18 mouse cellular contexts compared by ENCODE assay signal in genomic region chr1:36457388-36458014, GRCm38 (mm10). TPM values are rescaled to one million over a fixed set of nuclear protein-coding genes. Genes with fewer than 3 reads are reported as not detected.
A peak's percentile ranks its signal among the peaks of the same experiment; 100 is the strongest.
DNase-seq lines count a peak whose midpoint lies in the region; ATAC-seq and TF ChIP-seq lines count a peak whose summit lies in the region.
"Had no signal": no experiment of that assay in that cellular context is flagged by ENCODE, and none has a peak within 500 bp of the region (broad histone marks: within the 10 kb centered on the region; RNA-seq: fewer than 3 reads in every experiment).

No protein-coding gene starts in this region.

- peaks cover 6% of the 10 kb centered on the region; the same call in 1 of the 2 replicates for H3K4me1 ChIP-seq in heart, embryonic 12.5 days (replicated peaks)
- no peaks in the 10 kb centered on the region for H3K4me1 ChIP-seq in heart, embryonic 11.5 days (ENCODE audit: control insufficient read depth, insufficient read depth, low read length)
- peaks cover 6% of the 10 kb centered on the region; the same call in 1 of the 2 replicates for H3K4me1 ChIP-seq in lung, embryonic 15.5 days
- no peaks in the 10 kb centered on the region for H3K4me1 ChIP-seq in midbrain, postnatal 0 days (ENCODE audit: insufficient read depth, low read length)
- H3K4me1 ChIP-seq: embryonic facial prominence, embryonic 12.5 days; forebrain, embryonic 13.5 days; hindbrain, embryonic 15.5 days had no signal

- 17% methylated on average over 7 of the region's 7 CpGs for WGBS in heart, embryonic 12.5 days
- WGBS in heart, embryonic 11.5 days (ENCODE audit: insufficient replicate concordance): 21% methylated on average over 7 of the region's 7 CpGs
- 13% methylated on average over 7 of the region's 7 CpGs for WGBS in lung, embryonic 15.5 days
- WGBS in midbrain, postnatal 0 days: 39% methylated on average over 7 of the region's 7 CpGs

- H3K4me2 ChIP-seq in heart, embryonic 12.5 days: no peak overlapping the region
- H3K4me2 ChIP-seq in heart, embryonic 11.5 days: no peak overlapping the region
- no peak overlapping the region for H3K4me2 ChIP-seq in lung, embryonic 15.5 days
- H3K4me2 ChIP-seq in midbrain, postnatal 0 days (ENCODE audit: low read depth, low read length, poor library complexity, severe bottlenecking): no peak overlapping the region
- H3K4me2 ChIP-seq: embryonic facial prominence, embryonic 12.5 days; forebrain, embryonic 13.5 days; hindbrain, embryonic 15.5 days; liver, embryonic 13.5 days had no signal

- no peak overlapping the region for H3K9ac ChIP-seq in heart, embryonic 12.5 days
- H3K9ac ChIP-seq in heart, embryonic 11.5 days (ENCODE audit: low read depth, low read length): no peak overlapping the region
- H3K9ac ChIP-seq in lung, embryonic 15.5 days: no peak overlapping the region
- H3K9ac ChIP-seq in midbrain, postnatal 0 days (replicated peaks; ENCODE audit: low read length, poor library complexity, severe bottlenecking): no peak overlapping the region; the same call in 1 of the 2 replicates
- H3K9ac ChIP-seq: embryonic facial prominence, embryonic 12.5 days; forebrain, embryonic 13.5 days; hindbrain, embryonic 15.5 days; liver, embryonic 13.5 days had no signal

- no peak for DNase-seq in lung, postnatal 14 days
- DNase-seq in fibroblast of lung, adult 2 months (ENCODE audit: low read depth): peak; percentile 51
- DNase-seq in yolk sac, embryonic 10.5 days (ENCODE audit: low spot score): peak; percentile 10
- no peak for DNase-seq in midbrain, postnatal 0 days (ENCODE audit: low spot score)
- DNase-seq: adrenal gland, adult 2 months; cerebellum, adult 11 months; cerebellum, postnatal 25 days; kidney, adult 18-20 months; liver, embryonic 13.5 days; right cerebral cortex, postnatal 4 days; thymus, adult 18-20 months had no signal

- ATAC-seq in heart, embryonic 12.5 days (ENCODE audit: insufficient number of reproducible peaks, low FRiP score): peak; percentile 39; the same call in 1 of the 2 replicates
- no peak for ATAC-seq in heart, embryonic 11.5 days (replicated peaks; ENCODE audit: insufficient number of reproducible peaks, low FRiP score, low TSS enrichment)
- no peak; the same call in 1 of the 2 replicates for ATAC-seq in lung, embryonic 15.5 days (ENCODE audit: borderline replicate concordance, extremely low read depth, low FRiP score, low TSS enrichment)
- no peak for ATAC-seq in midbrain, postnatal 0 days (ENCODE audit: low FRiP score)
- no peak for ATAC-seq in activated CD4-positive, CD25-positive, alpha-beta regulatory T cell, adult 4 months
- ATAC-seq: forebrain, embryonic 13.5 days had no signal

- no peaks in the 10 kb centered on the region for H3K27me3 ChIP-seq in heart, embryonic 12.5 days (replicated peaks)
- H3K27me3 ChIP-seq in heart, embryonic 11.5 days (ENCODE audit: control insufficient read depth, insufficient read depth, low read length): no peaks in the 10 kb centered on the region
- no peaks in the 10 kb centered on the region for H3K27me3 ChIP-seq in lung, embryonic 15.5 days
- no peaks in the 10 kb centered on the region for H3K27me3 ChIP-seq in midbrain, postnatal 0 days (ENCODE audit: insufficient read depth, low read length)
- H3K27me3 ChIP-seq: embryonic facial prominence, embryonic 12.5 days; forebrain, embryonic 13.5 days; hindbrain, embryonic 15.5 days; liver, embryonic 13.5 days had no signal

- TF ChIP-seq CTCF in midbrain, postnatal 0 days (IDR thresholded peaks at IDR 0.05): no peak

- 0 out of 2 replicates have a peak overlapping the region, but pooled peaks have one; percentile 7 for H3K27ac ChIP-seq in heart, embryonic 12.5 days (ENCODE audit: poor library complexity, severe bottlenecking)
- H3K27ac ChIP-seq in heart, embryonic 11.5 days (ENCODE audit: low read depth, low read length): no peak overlapping the region; the same call in 1 of the 2 replicates
- 0 out of 2 replicates have a peak overlapping the region, but pooled peaks have one; percentile 18 for H3K27ac ChIP-seq in lung, embryonic 15.5 days
- H3K27ac ChIP-seq in midbrain, postnatal 0 days (ENCODE audit: low read depth, low read length): no peak overlapping the region
- H3K27ac ChIP-seq: embryonic facial prominence, embryonic 12.5 days; forebrain, embryonic 13.5 days; hindbrain, embryonic 15.5 days; liver, embryonic 13.5 days had no signal

- no peaks in the 10 kb centered on the region for H3K36me3 ChIP-seq in heart, embryonic 12.5 days
- no peaks in the 10 kb centered on the region for H3K36me3 ChIP-seq in heart, embryonic 11.5 days (ENCODE audit: control insufficient read depth, insufficient read depth, low read length)
- H3K36me3 ChIP-seq in lung, embryonic 15.5 days: no peaks in the 10 kb centered on the region
- no peaks in the 10 kb centered on the region for H3K36me3 ChIP-seq in midbrain, postnatal 0 days (ENCODE audit: insufficient read depth, low read length)
- H3K36me3 ChIP-seq: embryonic facial prominence, embryonic 12.5 days; hindbrain, embryonic 15.5 days; liver, embryonic 13.5 days had no signal

- no peak overlapping the region for H3K4me3 ChIP-seq in heart, embryonic 12.5 days
- H3K4me3 ChIP-seq in heart, embryonic 11.5 days (ENCODE audit: low read depth, low read length): no peak overlapping the region
- no peak overlapping the region for H3K4me3 ChIP-seq in lung, embryonic 15.5 days
- no peak overlapping the region for H3K4me3 ChIP-seq in midbrain, postnatal 0 days (ENCODE audit: low read depth, low read length)
- H3K4me3 ChIP-seq: embryonic facial prominence, embryonic 12.5 days; forebrain, embryonic 13.5 days; hindbrain, embryonic 15.5 days; liver, embryonic 13.5 days had no signal

- H3K9me3 ChIP-seq in heart, embryonic 12.5 days (replicated peaks): peaks cover 5% of the 10 kb centered on the region; the same call in 1 of the 2 replicates
- H3K9me3 ChIP-seq in heart, embryonic 11.5 days (replicated peaks; ENCODE audit: control insufficient read depth, low read length): no peaks in the 10 kb centered on the region
- no peaks in the 10 kb centered on the region for H3K9me3 ChIP-seq in lung, embryonic 15.5 days
- H3K9me3 ChIP-seq in midbrain, postnatal 0 days (ENCODE audit: low read length): no peaks in the 10 kb centered on the region
- H3K9me3 ChIP-seq: embryonic facial prominence, embryonic 12.5 days; forebrain, embryonic 13.5 days; hindbrain, embryonic 15.5 days; liver, embryonic 13.5 days had no signal

RNA-seq across cellular contexts. Expression of gene Lman2l, which starts 12.4 kb away (rescaled TPM):
- polyA plus RNA-seq in heart, embryonic 12.5 days (2016; fragmentation: Nextera tagmentation; extraction: Ambion mirVana): 53.8 and 57.7 TPM in 2 replicates
- 31.3 and 31.4 TPM in 2 replicates for polyA plus RNA-seq in heart, embryonic 11.5 days (2014; fragmentation: Nextera tagmentation; extraction: Ambion mirVana)
- polyA plus RNA-seq in lung, embryonic 15.5 days (2015; fragmentation: Nextera tagmentation; extraction: Ambion mirVana): 47.0 and 49.5 TPM in 2 replicates
- total RNA-seq in midbrain, postnatal 0 days (2014; rRNA removed): 25.9 and 26.4 TPM in 2 replicates
- polyA plus RNA-seq in midbrain, postnatal 0 days (2015; fragmentation: Nextera tagmentation; extraction: Ambion mirVana): 40.0 and 40.7 TPM in 2 replicates
- polyA plus RNA-seq in activated CD4-positive, CD25-positive, alpha-beta regulatory T cell, adult 4 months (2017; shearing (Covaris generic)): 10 to 100 TPM in 1 of 2 experiments, 1 to 10 TPM in 1; 9.1 to 13.3 TPM

RNA-seq across cellular contexts. Expression of gene Cnnm4, which starts 13.9 kb away (rescaled TPM):
- 6.2 and 7.3 TPM in 2 replicates for polyA plus RNA-seq in heart, embryonic 12.5 days (2016; fragmentation: Nextera tagmentation; extraction: Ambion mirVana)
- polyA plus RNA-seq in heart, embryonic 11.5 days (2014; fragmentation: Nextera tagmentation; extraction: Ambion mirVana): 6.6 and 6.9 TPM in 2 replicates
- 10.8 and 12.5 TPM in 2 replicates for polyA plus RNA-seq in lung, embryonic 15.5 days (2015; fragmentation: Nextera tagmentation; extraction: Ambion mirVana)
- 15.6 and 16.8 TPM in 2 replicates for total RNA-seq in midbrain, postnatal 0 days (2014; rRNA removed)
- 10.6 and 11.0 TPM in 2 replicates for polyA plus RNA-seq in midbrain, postnatal 0 days (2015; fragmentation: Nextera tagmentation; extraction: Ambion mirVana)
- 10 to 100 TPM in 1 of 2 experiments, 1 to 10 TPM in 1; 9.0 to 10.4 TPM for polyA plus RNA-seq in activated CD4-positive, CD25-positive, alpha-beta regulatory T cell, adult 4 months (2017; shearing (Covaris generic))

RNA-seq across cellular contexts. Expression of gene Cnnm3, which starts 54.2 kb away (rescaled TPM):
- 2.2 and 3.4 TPM in 2 replicates for polyA plus RNA-seq in heart, embryonic 12.5 days (2016; fragmentation: Nextera tagmentation; extraction: Ambion mirVana)
- 2.5 and 3.9 TPM in 2 replicates for polyA plus RNA-seq in heart, embryonic 11.5 days (2014; fragmentation: Nextera tagmentation; extraction: Ambion mirVana)
- 3.2 TPM in 2 replicates for polyA plus RNA-seq in lung, embryonic 15.5 days (2015; fragmentation: Nextera tagmentation; extraction: Ambion mirVana)
- total RNA-seq in midbrain, postnatal 0 days (2014; rRNA removed): 32.9 and 40.8 TPM in 2 replicates
- 4.3 and 5.2 TPM in 2 replicates for polyA plus RNA-seq in midbrain, postnatal 0 days (2015; fragmentation: Nextera tagmentation; extraction: Ambion mirVana)
- polyA plus RNA-seq in activated CD4-positive, CD25-positive, alpha-beta regulatory T cell, adult 4 months (2017; shearing (Covaris generic)): 1 to 10 TPM; 4.0 to 5.5 TPM

Comparison
In these comparisons a context has a peak if more than half of its experiments do, and no peak if none do; other contexts are left out.
1. H3K27ac ChIP-seq: peak in heart, embryonic 12.5 days (single experiment) and lung, embryonic 15.5 days (single experiment); none in heart, embryonic 11.5 days (single experiment) and midbrain, postnatal 0 days (single experiment).
2. DNase-seq: peak in fibroblast of lung, adult 2 months (single experiment) and yolk sac, embryonic 10.5 days (single experiment); none in lung, postnatal 14 days (single experiment) and midbrain, postnatal 0 days (single experiment).